Mouse (Mus musculus) cerebellum, adult 2 months (tissue): ENCODE results near the gene Tenm2. TPM values are rescaled to one million over a fixed set of nuclear protein-coding genes. Genes with fewer than 3 reads are reported as not detected.
A peak's percentile ranks its signal among the peaks of the same experiment; 100 is the strongest.

Source experiments
- DNase-seq, 2 experiments: peaks; one replicate each; pipeline ENCODE4 v3.0.0; 2021
- H3K27ac ChIP-seq: fragments of 200-500 bp; 2 replicates; pipeline ENCODE4 v1.5.1; 2012; ENCODE audit warnings: low read length, control low read depth, inconsistent platforms; ENCODE audit not compliant: insufficient read depth
- H3K27me3 ChIP-seq: fragments of 200-500 bp; 2 replicates; pipeline ENCODE4 v1.6.1; 2012; ENCODE audit warnings: inconsistent platforms, mild to moderate bottlenecking, low read length, moderate library complexity; ENCODE audit not compliant: control insufficient read depth, insufficient read depth
- H3K4me1 ChIP-seq: fragments of 200-500 bp; 2 replicates; pipeline ENCODE4 v1.6.1; 2011; ENCODE audit warnings: low read length; ENCODE audit not compliant: control insufficient read depth, insufficient read depth
- H3K4me3 ChIP-seq: fragments of 200-500 bp; replicated peaks from 2 replicates; pipeline ENCODE3; 2011; ENCODE audit warnings: mild to moderate bottlenecking, low read depth, low read length, control low read depth; ENCODE audit not compliant: insufficient read depth
- CTCF ChIP-seq: fragments of 200-500 bp; IDR thresholded peaks from 2 replicates; pipeline ENCODE4 v1.5.1; 2011; ENCODE audit warnings: low read depth, mild to moderate bottlenecking, control low read depth, low read length, moderate library complexity, borderline replicate concordance; ENCODE audit not compliant: insufficient read depth
- POLR2A ChIP-seq: fragments of 200-500 bp; IDR thresholded peaks from 2 replicates; pipeline ENCODE4 v1.6.1; 2011; ENCODE audit warnings: low read length, control low read depth, borderline replicate concordance; ENCODE audit not compliant: insufficient read depth
- WGBS: fragments of 180-500 bp; shearing (Covaris S2); methylation state at CpG from one replicate; pipeline ENCODE4 v1.1.7; 2018; 5-methylcytosine and 5-hydroxymethylcytosine counted together
- polyA plus RNA-seq: library from polyadenylated mRNA; depleted of rRNA; stranded (reverse); fragments of >200 nt; gene quantifications from 2 replicates; pipeline ENCODE4 v1.2.3, GENCODE M21; 2012

Gene Tenm2
- polyA plus RNA-seq, 1 experiment: 9.1 TPM

DNA sequence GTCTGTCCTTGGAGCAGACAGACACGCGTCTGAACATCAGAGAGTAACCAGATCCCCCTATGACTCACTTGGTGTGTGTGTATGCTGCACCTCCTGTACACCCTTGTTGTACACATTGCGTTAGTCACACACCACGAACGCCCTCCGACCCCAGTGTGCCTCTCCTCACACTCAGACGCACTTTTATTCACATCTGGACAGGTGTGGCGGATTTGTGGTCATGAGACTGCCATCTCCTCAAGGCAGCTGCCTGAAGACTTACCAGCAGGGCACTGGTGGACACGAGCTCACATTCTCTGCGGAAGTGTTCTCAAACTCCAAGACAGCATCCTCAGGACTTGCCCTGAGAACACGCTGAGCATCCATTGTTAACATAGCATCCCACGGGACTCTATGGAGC lies 1237.7 kb downstream of the Tenm2 start:
- Histone ChIP-seq H3K27ac (no peak overlapping the region), H3K4me1 (no peaks in the 10 kb centered on the region; the same call in 1 of the 2 replicates), H3K27me3 (no peaks in the 10 kb centered on the region), H3K4me3 (no peak overlapping the region)
- no peak for DNase-seq
- WGBS: 78% methylated on average over 12 of the region's 12 CpGs
- TF ChIP-seq CTCF: no peak
- TF ChIP-seq POLR2A: no peak

DNA sequence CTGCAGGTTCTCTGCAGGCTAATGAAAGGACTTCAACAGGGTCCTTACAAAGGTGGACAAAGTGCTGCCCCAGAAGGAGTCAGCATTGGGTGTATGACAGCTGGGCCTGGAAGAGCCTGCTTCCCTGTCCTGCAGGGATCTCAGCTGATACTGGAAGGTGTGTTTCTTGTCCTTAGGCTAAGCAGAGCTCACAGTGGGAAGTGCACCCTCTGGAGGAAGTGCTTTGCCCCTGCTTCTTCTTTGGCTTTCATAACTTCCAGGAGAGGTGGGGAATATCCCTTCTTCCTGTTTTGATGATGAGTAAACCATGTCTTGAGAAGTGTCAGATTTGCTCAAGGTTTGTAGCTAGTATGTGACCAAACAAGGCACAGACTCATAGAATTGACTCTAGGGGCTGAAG lies 1240.5 kb downstream of the Tenm2 start:
- Histone ChIP-seq H3K27me3 (no peaks in the 10 kb centered on the region), H3K27ac (no peak overlapping the region), H3K4me3 (no peak overlapping the region), H3K4me1 (no peaks in the 10 kb centered on the region; the same call in 1 of the 2 replicates)
- no peak for TF ChIP-seq CTCF
- no peak for TF ChIP-seq POLR2A
- no peak for DNase-seq

DNA sequence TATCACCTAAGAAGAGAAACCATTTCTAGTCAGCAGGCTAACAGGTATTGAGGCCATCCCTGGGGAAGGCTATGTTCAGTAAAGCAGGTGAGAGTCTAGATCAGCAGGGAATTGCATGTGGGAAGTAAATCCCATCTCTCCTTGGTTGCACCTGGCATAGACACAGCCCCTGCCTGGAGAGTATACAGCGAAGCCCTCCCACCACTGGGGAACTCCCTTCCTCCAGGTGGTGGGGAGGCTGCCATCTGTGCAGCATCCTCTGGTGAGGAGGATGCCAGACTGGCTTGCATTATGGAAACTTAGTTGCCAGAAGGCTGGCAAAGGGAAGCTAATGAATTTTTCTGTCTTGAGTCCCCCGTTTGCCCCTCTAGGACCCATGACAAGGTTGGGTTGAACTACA lies 1243.9 kb downstream of the Tenm2 start:
- DNase-seq: no peak
- H3K4me1 ChIP-seq: no peaks in the 10 kb centered on the region; the same call in 1 of the 2 replicates
- H3K27ac ChIP-seq: no peak overlapping the region
- no peaks in the 10 kb centered on the region for H3K27me3 ChIP-seq
- WGBS: 15% methylated on average over 2 of the region's 2 CpGs
- H3K4me3 ChIP-seq: no peak overlapping the region
- TF ChIP-seq POLR2A (no peak), CTCF (no peak)

DNA sequence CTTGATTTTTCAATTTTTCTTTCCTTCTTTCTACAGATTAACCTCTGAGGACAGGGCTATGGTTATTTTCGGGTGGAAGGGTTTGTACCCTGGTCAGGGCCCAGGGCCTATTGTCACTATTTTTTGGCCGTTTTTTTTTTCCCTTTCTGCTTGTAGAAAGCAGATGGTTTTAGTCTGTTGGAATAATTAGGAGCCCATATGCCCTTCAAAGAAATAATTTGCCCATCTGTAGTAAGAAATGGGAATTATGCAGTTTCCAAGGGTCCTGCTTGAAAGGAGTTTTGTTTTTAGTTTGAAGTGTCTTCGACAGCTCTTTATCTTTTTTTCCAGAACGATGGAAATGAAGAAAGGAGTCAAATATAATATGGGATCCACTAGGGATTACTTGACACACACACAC lies 1245.8 kb downstream of the Tenm2 start:
- H3K27ac ChIP-seq: no peak overlapping the region
- no peak overlapping the region for H3K4me3 ChIP-seq
- 41% methylated on average over 4 of the region's 4 CpGs for WGBS
- TF ChIP-seq CTCF: no peak
- TF ChIP-seq POLR2A: no peak
- H3K4me1 ChIP-seq: no peaks in the 10 kb centered on the region; the same call in 1 of the 2 replicates
- DNase-seq: no peak
- no peaks in the 10 kb centered on the region for H3K27me3 ChIP-seq

DNA sequence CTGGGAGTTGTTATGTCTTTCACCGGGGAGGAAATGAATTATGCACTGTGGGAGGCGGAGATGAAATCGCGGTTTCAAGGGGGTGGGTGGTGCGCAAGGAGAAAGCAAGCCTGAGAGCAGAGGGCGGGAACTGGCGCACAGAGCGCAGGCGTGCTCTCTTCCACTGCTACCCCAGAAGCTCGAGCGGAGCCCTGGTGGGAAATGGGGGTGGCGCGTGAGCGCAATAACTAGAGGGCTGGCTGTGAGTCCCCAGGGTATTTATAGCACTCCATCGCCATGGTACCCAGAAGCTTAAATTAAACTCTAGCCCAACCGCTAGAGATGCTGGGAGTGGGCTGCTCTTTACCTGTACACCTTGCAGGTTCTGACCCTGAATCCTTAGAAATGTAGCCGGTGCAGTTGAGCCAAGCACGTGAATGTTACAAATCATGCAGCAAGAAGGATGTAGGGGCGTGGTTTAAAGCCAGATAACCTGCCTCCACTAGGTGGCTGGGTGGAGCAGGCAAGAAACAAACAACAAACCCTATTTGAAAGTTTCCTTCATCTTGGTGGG lies 1249.8 kb downstream of the Tenm2 start:
- 1% methylated on average over 19 of the region's 19 CpGs for WGBS
- Histone ChIP-seq H3K4me1 (no peaks in the 10 kb centered on the region), H3K27me3 (no peaks in the 10 kb centered on the region), H3K27ac (no peak overlapping the region), H3K4me3 (peak overlapping the region; percentile 34)
- peak; percentile 56 to 57 for DNase-seq
- no peak for TF ChIP-seq POLR2A
- peak; percentile 30; the same call in 1 of the 2 replicates for TF ChIP-seq CTCF

DNA sequence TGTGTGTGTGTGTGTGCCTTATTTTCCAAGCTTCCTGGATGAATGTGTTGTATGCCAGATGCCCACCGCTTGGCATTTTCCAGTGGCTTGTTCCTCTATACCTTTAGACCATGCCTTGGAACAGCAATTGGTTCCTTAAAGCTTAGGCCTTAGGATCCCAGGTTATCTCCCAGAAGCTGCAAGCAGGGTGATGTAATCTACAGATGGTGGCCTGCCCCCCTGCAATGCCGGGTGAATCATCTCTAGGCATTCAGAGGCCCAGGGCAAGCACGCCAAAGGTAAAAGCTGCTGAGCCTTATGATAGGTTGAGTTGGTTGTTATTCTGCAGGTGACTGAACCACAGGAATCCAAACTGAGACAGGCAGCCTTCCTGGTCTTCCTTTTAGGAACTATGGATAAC lies 1253.0 kb downstream of the Tenm2 start:
- Histone ChIP-seq H3K4me1 (peaks cover 4% of the 10 kb centered on the region; the same call in 1 of the 2 replicates), H3K27me3 (no peaks in the 10 kb centered on the region), H3K4me3 (no peak overlapping the region), H3K27ac (no peak overlapping the region)
- TF ChIP-seq CTCF (no peak), POLR2A (no peak)
- DNase-seq: peak; percentile 74 to 87
- WGBS: 44% methylated on average over 3 of the region's 3 CpGs

DNA sequence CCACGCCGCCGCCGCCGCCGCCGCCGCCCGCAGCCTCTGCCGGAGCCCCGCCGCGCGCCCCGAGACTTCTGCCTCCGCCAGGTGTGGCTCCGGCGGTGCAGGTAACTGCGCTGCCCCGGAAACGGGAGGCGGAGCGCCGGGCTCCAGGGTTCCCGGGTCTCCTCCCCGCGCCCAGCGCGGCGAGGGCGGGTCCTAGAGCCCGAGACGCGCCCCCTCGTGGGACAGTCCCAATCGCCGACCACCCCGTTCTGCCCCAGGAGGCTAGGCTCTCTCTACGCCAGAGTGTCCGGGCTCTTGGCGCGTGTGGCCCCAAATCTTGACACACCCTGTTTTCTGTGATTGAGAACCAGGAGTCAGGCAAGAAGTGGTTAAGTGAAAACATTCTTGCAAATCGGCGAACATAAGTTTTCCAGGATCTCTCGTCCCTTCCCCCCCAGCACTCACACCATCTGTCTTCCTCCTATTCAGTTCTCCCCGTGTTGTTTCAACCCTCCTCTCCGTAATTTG lies 1255.3 kb downstream of the Tenm2 start, which contains the start of gene Wwc1:
TSS of gene Wwc1 (minus strand) at position 117 of the 507 bp plus-strand sequence.
- DNase-seq: peak; percentile 50 to 62
- peaks cover 4% of the 10 kb centered on the region; the same call in 1 of the 2 replicates for H3K4me1 ChIP-seq
- H3K4me3 ChIP-seq: peak within 1 kb of the TSS; percentile 48
- TF ChIP-seq CTCF: no peak
- 1% methylated on average over 46 of the region's 47 CpGs for WGBS
- H3K27me3 ChIP-seq: no peaks in the 10 kb centered on the region
- no peak within 1 kb of the TSS for H3K27ac ChIP-seq

DNA sequence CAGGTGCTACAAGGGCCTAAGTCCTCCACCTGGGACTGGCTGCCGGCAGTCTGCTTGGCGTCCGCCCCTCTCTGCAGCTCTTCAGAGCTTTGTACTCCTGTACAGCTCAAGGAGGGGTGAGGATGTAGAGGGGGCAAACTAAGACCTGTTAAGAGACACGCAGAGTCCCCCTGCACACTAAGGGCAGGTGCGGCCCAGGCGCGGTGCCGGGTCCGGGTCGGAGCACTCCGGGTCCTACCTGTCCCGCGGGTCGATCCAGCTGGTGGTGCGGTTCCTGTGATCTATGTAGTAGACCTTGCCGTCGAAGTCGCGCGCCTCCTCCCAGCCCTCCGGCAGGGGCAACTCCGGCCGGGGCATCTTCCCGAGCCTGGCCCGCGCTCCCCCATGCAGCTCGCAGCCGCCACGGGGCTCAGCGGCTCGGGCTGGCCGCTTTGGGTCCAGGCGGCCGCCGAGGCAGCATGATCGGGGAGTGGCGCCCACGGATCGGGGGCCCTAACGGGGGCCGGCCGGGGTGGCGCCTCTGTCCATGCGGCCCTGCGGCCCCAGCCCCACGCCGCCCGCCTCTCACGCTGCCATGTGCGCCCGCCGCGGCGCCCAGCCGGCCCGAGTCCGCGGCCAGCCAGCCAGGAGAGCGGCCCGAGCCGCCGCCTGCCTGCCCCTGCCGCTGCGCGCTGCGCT lies 1255.9 kb downstream of the Tenm2 start:
- TF ChIP-seq CTCF: no peak
- no peak for TF ChIP-seq POLR2A
- Histone ChIP-seq H3K27ac (no peak overlapping the region), H3K4me3 (peak overlapping the region; percentile 31), H3K4me1 (peaks cover 4% of the 10 kb centered on the region; the same call in 1 of the 2 replicates), H3K27me3 (no peaks in the 10 kb centered on the region)
- under 1% methylated on average over 53 of the region's 66 CpGs for WGBS
- DNase-seq: peak; percentile 24 to 44
